Mouse (Mus musculus) spleen, postnatal 0 days (tissue): Measurements from ENCODE around the gene Olfr1131. TPM values are rescaled to one million over a fixed set of nuclear protein-coding genes. Genes with fewer than 3 reads are reported as not detected.

ENCODE experiments used
- polyA plus RNA-seq: library from polyadenylated mRNA; unstranded; fragments of >200 nt; fragmentation: Nextera tagmentation; extraction: Ambion mirVana; gene quantifications from 2 replicates; pipeline ENCODE4 v1.2.1, GENCODE M21; 2015

Gene Olfr1131
- not detected in 2 replicates for polyA plus RNA-seq

GRCm38 (mm10) chr2:87626804-87627203, at the start of gene Olfr1131:
TSS of gene Olfr1131 (plus strand) at chr2:87627104.

GRCm38 (mm10) chr2:87605912-87606311, 21.0 kb upstream of the Olfr1131 start, which contains the start of gene Olfr1130:
TSS of gene Olfr1130 (plus strand) at chr2:87606212.

GRCm38 (mm10) chr2:87637435-87637834, 10.5 kb downstream of the Olfr1131 start, which contains the start of gene Olfr1132:
TSS of gene Olfr1132 (minus strand) at chr2:87637535.

GRCm38 (mm10) chr2:87647274-87647673, 20.4 kb downstream of the Olfr1131 start, which contains the start of gene Olfr1133:
TSS of gene Olfr1133 (minus strand) at chr2:87647374.

GRCm38 (mm10) chr2:87658360-87658759, 31.5 kb downstream of the Olfr1131 start, which contains the start of gene Olfr1134:
TSS of gene Olfr1134 (minus strand) at chr2:87658460.

GRCm38 (mm10) chr2:87673564-87673963, 46.7 kb downstream of the Olfr1131 start, which contains the start of gene Olfr1135:
TSS of gene Olfr1135 (minus strand) at chr2:87673664.

Other genes starting within 250 kb of the Olfr1131 start
- not detected in 2 replicates for gene Olfr1122, start 241.3 kb upstream of the Olfr1131 start, polyA plus RNA-seq
- gene Olfr1123, start 210.5 kb upstream of the Olfr1131 start, polyA plus RNA-seq: not detected in 2 replicates
- 0.05 TPM in 1 of 2 replicates, not detected in the other for gene Olfr1124, start 196.8 kb upstream of the Olfr1131 start, polyA plus RNA-seq
- gene Olfr1126, start 173.1 kb upstream of the Olfr1131 start, polyA plus RNA-seq: not detected in 2 replicates
- gene Pramel7, start 130.0 kb upstream of the Olfr1131 start, polyA plus RNA-seq: not detected in 2 replicates
- gene Pramel6, start 120.5 kb upstream of the Olfr1131 start, polyA plus RNA-seq: not detected in 2 replicates
- gene Olfr153, start 95.3 kb upstream of the Olfr1131 start, polyA plus RNA-seq: not detected in 2 replicates
- gene Olfr1128, start 81.6 kb upstream of the Olfr1131 start, polyA plus RNA-seq: not detected in 2 replicates
- gene Olfr1129, start 53.2 kb upstream of the Olfr1131 start, polyA plus RNA-seq: not detected in 2 replicates
- not detected in 2 replicates for gene Olfr1130, start 20.9 kb upstream of the Olfr1131 start, polyA plus RNA-seq
- gene Olfr1132, start 10.4 kb downstream of the Olfr1131 start, polyA plus RNA-seq: not detected in 2 replicates
- not detected in 2 replicates for gene Olfr1133, start 20.3 kb downstream of the Olfr1131 start, polyA plus RNA-seq
- not detected in 2 replicates for gene Olfr1134, start 31.4 kb downstream of the Olfr1131 start, polyA plus RNA-seq
- gene Olfr1135, start 46.6 kb downstream of the Olfr1131 start, polyA plus RNA-seq: not detected in 2 replicates
- not detected in 2 replicates for gene Olfr1136, start 66.8 kb downstream of the Olfr1131 start, polyA plus RNA-seq
- not detected in 2 replicates for gene Olfr1137, start 86.1 kb downstream of the Olfr1131 start, polyA plus RNA-seq
- not detected in 2 replicates for gene Olfr1138, start 112.9 kb downstream of the Olfr1131 start, polyA plus RNA-seq
- gene Olfr1140, start 116.6 kb downstream of the Olfr1131 start, polyA plus RNA-seq: not detected in 2 replicates
- not detected in 2 replicates for gene Olfr1141, start 126.9 kb downstream of the Olfr1131 start, polyA plus RNA-seq
- not detected in 2 replicates for gene Olfr152, start 152.4 kb downstream of the Olfr1131 start, polyA plus RNA-seq
- gene Olfr1143, start 173.5 kb downstream of the Olfr1131 start, polyA plus RNA-seq: not detected in 2 replicates
- not detected in 2 replicates for gene Olfr1145, start 182.7 kb downstream of the Olfr1131 start, polyA plus RNA-seq
- gene Olfr1148, start 203.4 kb downstream of the Olfr1131 start, polyA plus RNA-seq: not detected in 2 replicates
- gene Olfr1150-ps1, start 216.9 kb downstream of the Olfr1131 start, polyA plus RNA-seq: not detected in 2 replicates
- gene Olfr1151, start 228.8 kb downstream of the Olfr1131 start, polyA plus RNA-seq: not detected in 2 replicates
- 0.02 TPM in 1 of 2 replicates, not detected in the other for gene Olfr1152, start 239.4 kb downstream of the Olfr1131 start, polyA plus RNA-seq